Mouse (Mus musculus): ENCODE data around the gene Csrnp1. TPM values are rescaled to one million over a fixed set of nuclear protein-coding genes. Genes with fewer than 3 reads are reported as not detected.

Gene Csrnp1
- total RNA-seq, 2 experiments from 2014 or later: 28.7 to 31.3 TPM

DNA sequence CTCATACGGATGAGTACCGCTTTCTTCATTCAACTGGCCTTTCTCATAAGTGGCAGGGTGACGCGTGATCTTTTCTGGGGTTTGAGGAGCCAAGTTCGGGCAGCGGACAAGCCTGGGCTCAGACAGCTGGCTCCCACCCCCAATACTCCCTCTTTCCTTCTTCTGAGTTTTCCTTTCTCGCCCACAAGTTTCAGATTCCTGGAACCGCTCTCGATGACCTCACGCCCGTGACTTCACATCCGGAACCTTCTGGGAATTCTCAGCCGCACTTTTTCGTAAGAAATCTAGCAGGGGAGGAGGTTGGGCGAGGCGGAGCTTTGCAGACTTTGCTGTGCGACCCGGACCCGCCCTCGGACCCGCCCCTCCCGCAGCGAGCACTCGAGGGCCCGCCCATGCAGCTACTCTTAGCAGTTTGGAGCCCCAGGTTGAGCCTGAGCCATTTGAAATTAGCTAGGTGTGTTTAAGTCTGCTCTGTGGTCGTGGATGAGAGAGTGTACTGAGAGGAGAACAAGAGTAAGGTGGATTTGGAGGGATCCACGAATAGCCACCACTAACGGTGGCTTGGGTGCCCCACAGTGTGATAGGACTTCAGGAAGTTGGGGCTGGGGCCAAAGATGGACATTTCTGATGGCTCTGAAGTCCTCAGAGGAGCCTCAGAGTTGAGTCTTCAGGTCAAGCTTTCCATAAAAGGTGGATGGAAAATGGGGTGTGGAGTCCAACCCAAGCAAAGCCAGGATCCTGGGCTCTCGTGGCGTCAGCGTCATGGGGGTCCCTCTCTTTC, 17.7 kb upstream of the Csrnp1 start:
- no peak for TF ChIP-seq CTCF (IDR thresholded peaks at IDR 0.05)
- intact Hi-C loops (cut with DNase I): loop anchor here (2.0 kb wide), 1 partner anchor 15 kb away; no protein-coding TSS in a partner anchor
- DNase-seq (ENCODE audit: extremely low spot score in 1 of 2, low spot score in 2 of 2): peak; percentile 69 to 72
- Histone ChIP-seq H3K27ac (no peak overlapping the region), H3K4me3 (peak overlapping the region; percentile 28)

DNA sequence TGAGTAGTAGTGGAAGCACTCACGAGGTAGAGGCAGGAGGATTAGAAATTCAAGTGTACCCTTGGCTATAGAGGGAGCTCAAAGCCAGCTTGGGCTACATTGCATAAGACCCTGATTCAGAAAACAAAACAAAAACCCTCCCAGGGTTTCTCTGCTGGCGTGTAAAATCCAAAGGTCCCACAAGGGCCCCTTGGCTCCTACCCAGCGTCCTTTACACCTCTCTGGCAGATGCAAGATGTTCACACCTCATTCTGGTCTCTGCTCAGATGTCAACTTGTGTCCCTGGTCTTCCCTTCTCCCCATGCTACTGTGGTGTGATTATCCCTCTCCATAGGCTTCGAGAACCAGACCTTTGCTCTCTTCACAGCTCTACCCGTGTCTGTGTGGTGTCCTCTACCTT, 16.3 kb upstream of the Csrnp1 start:
- Histone ChIP-seq H3K4me3 (no peak overlapping the region), H3K27ac (no peak overlapping the region)
- intact Hi-C loops (cut with DNase I): loop anchor here (2.0 kb wide), 1 partner anchor 14 kb away; no protein-coding TSS in a partner anchor
- no peak for DNase-seq (ENCODE audit: extremely low spot score in 1 of 2, low spot score in 2 of 2)
- TF ChIP-seq CTCF (IDR thresholded peaks at IDR 0.05): no peak

DNA sequence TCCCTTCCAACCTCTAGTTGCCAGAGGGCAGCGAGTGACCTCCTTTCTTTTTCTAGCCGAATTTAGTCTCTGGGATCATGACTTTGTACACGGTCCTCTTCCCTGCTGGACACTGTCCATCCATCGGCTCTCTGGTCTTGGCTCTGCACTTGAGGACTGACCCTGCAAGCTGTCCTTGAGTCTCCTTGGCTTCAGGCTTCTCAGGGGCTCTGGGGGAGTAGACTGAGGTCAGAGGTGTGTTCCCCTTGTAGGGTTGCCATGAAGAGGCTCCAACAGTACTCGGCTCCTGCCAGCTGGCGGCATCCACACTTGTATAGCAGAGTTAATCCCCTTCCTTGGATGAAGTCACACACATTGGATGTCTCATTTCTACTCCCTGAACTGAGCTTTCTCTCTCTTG, 15.2 kb upstream of the Csrnp1 start:
- no peak overlapping the region for H3K27ac ChIP-seq
- no peak for TF ChIP-seq CTCF (IDR thresholded peaks at IDR 0.05)
- H3K4me3 ChIP-seq: no peak overlapping the region
- DNase-seq (ENCODE audit: extremely low spot score in 1 of 2, low spot score in 2 of 2): no peak
- intact Hi-C loops (cut with DNase I): loop anchor here (2.0 kb wide), 1 partner anchor 13 kb away; no protein-coding TSS in a partner anchor

DNA sequence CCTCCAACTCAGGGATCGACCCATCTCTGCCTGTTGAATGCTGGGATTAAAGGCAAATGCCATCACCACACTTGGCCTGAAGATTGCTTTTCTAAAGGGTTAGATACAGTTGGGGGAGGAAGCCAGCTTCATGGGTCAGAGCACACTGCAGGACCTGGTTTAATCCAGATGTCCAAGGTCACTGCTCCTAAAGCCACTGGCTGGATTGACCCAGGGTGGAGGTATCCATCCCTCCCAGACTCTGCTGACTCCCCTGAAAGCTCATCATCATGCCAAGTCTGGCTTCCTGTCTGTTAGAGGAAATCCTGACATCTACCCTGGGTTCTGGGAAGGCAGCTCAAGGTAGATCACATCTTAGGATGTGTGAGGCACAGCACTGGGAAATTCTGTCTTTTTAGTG, 14.3 kb upstream of the Csrnp1 start:
- no peak for DNase-seq (ENCODE audit: extremely low spot score in 1 of 2, low spot score in 2 of 2)
- no peak overlapping the region for H3K4me3 ChIP-seq
- no peak overlapping the region for H3K27ac ChIP-seq
- intact Hi-C loops (cut with DNase I): no loop called here
- no peak for TF ChIP-seq CTCF (IDR thresholded peaks at IDR 0.05)

DNA sequence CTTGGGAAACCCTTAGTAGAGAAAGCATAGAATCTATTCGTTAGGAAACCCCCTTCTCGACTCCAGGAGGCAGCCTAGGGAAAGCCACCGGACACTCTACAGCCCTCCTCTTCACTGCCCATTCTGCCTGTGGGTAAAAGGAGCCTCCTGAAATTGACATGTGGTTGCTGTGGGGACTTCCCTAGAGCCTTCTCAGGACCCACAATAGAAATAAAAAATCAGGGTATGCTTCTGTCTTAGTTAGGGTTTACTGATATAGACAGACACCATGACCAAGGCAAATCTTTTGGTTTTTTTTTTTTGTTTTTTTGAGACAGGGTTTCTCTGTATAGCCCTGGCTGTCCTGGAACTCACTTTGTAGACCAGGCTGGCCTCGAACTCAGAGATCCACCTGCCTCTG, 11.6 kb upstream of the Csrnp1 start:
- Histone ChIP-seq H3K4me3 (no peak overlapping the region), H3K27ac (no peak overlapping the region)
- no peak for DNase-seq (ENCODE audit: extremely low spot score in 1 of 2, low spot score in 2 of 2)
- intact Hi-C loops (cut with DNase I): no loop called here
- no peak for TF ChIP-seq CTCF (IDR thresholded peaks at IDR 0.05)

DNA sequence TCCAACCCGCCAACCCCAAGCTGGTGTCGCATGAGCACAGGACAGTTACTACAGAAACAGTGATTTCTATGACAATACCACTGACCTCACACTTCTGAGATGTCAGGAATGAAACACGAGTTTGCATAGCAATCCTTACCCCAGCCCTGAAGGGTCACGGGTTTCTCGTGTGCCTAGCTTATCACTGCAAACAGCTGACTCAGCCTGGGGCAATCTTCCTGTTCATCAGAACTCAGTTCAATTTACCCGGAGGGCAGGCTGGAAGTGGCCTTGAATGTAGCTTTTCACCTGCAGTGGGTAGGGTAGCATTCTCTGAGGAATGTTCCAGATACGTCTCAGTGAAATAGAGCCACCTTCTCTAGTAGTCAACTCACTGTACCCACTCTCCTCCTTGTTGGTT, 9.7 kb upstream of the Csrnp1 start:
- Histone ChIP-seq H3K27ac (no peak overlapping the region), H3K4me3 (no peak overlapping the region)
- intact Hi-C loops (cut with DNase I): no loop called here
- no peak for TF ChIP-seq CTCF (IDR thresholded peaks at IDR 0.05)
- DNase-seq (ENCODE audit: extremely low spot score in 1 of 2, low spot score in 2 of 2): no peak

DNA sequence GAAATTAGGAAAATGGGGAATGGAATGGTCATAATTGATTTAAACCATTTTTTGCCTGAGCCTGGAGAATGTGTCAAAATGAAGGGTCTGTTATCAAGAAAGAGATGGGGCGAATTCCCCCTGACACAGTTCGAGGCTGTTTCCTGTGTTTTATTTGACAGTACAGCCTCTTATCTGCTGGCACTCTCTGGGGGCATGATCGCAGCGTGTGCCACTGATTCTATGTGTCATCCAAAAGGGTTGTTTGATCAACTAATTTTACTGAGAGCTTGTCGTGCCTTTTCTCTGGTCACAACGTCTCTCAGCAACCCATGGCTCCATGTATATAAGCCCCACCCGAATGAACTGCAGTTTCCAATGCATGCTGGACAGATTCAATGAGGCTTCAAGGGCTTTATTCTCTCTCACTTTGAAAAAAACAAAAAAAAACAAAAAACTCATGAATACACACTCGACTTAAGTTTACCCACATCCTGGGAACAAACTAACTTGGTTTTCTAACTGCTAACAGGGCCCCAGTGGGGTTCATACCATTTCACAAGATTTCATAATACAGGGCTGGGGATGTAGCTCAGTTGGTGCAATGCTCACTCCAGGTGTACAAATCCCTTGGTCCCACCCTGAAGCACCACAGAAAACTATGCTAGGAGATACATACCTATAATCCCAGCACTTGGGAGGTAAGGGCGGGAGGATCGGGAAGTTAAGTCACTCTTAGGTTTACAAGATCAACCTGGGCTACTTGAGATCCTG, 8.8 kb upstream of the Csrnp1 start:
- intact Hi-C loops (cut with DNase I): no loop called here
- no peak overlapping the region for H3K4me3 ChIP-seq
- TF ChIP-seq CTCF (IDR thresholded peaks at IDR 0.05): no peak
- DNase-seq (ENCODE audit: extremely low spot score in 1 of 2, low spot score in 2 of 2): no peak
- H3K27ac ChIP-seq: no peak overlapping the region

DNA sequence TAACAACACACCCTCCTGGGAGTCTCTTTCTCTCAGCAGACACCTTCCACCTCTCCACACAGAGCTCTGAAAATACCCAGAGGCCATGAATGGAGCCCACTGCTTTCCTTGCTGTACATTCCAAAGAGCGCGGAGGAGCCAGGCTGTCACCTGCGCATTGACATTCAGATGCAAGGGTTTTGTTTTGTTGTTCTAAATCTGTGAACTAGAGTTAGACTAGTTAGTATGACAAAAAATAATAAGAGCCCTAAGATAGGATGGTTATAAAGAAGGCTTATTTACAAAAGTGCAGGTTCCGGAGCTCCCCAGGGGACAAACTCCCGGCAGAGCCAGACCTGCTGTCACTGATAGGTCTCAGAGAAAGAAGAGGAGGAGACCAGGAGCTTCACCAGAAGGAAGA, 6.9 kb upstream of the Csrnp1 start:
- no peak for TF ChIP-seq CTCF (IDR thresholded peaks at IDR 0.05)
- Histone ChIP-seq H3K4me3 (no peak overlapping the region), H3K27ac (no peak overlapping the region)
- no peak for DNase-seq (ENCODE audit: extremely low spot score in 1 of 2, low spot score in 2 of 2)
- intact Hi-C loops (cut with DNase I): no loop called here

DNA sequence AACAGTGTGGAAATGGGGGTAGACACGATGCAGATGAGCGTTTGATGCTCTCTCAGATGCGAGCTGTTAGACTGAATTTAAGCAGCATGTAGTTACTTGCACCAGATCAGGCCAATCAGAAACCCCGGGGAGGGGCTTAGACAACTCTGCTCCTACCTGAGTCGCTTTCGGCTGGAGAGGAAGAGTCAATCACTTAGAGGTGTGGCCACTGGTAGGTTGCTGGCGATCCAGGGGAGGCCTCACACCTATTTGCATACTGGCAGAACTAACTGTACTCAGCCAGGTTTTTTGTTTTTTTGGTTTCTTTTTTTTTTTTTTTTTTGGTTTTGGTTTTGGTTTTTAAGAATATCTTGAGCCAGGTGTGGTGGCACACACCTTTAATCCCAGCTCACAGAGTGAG, 3.8 kb upstream of the Csrnp1 start:
- intact Hi-C loops (cut with DNase I): no loop called here
- Histone ChIP-seq H3K27ac (no peak overlapping the region), H3K4me3 (no peak overlapping the region)
- DNase-seq (ENCODE audit: extremely low spot score in 1 of 2, low spot score in 2 of 2): no peak
- TF ChIP-seq CTCF (IDR thresholded peaks at IDR 0.05): no peak

DNA sequence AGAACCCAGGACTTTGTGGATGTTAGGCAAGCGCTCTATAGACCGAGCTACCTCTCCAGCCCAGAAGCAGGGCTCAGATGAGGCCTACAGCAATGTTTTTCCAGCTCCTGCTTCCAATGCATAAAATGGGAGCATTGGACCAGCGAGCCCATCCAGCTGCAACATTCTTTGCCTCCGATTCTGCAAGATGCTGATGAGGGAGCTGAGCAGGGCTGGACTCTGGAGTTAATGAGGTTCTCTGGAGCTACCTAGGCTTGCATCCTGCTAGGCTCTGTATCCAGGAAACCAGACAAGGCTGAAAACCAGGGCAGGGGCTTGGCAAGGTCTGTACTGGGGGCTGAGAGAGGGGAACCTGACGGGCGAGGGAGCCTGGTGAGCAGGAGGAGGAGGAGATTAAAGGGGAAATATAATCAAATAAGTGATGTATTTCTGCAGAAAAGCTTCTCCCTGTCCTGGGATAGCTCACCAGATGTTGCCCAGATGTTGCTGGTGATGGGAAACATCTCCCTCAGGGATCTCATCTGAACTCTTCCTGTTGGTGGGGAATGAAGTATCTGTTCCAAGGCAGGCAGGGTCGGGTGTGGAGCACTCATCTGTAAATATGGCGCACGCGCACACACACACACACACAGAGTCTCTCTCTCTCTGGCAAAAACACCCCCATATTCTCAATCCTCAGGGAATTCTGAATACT, 1.6 kb upstream of the Csrnp1 start:
- no peak for DNase-seq (ENCODE audit: extremely low spot score in 1 of 2, low spot score in 2 of 2)
- H3K4me3 ChIP-seq: no peak overlapping the region
- intact Hi-C loops (cut with DNase I): loop anchor here (2.0 kb wide), 1 partner anchor 15 kb away; no protein-coding TSS in a partner anchor

DNA sequence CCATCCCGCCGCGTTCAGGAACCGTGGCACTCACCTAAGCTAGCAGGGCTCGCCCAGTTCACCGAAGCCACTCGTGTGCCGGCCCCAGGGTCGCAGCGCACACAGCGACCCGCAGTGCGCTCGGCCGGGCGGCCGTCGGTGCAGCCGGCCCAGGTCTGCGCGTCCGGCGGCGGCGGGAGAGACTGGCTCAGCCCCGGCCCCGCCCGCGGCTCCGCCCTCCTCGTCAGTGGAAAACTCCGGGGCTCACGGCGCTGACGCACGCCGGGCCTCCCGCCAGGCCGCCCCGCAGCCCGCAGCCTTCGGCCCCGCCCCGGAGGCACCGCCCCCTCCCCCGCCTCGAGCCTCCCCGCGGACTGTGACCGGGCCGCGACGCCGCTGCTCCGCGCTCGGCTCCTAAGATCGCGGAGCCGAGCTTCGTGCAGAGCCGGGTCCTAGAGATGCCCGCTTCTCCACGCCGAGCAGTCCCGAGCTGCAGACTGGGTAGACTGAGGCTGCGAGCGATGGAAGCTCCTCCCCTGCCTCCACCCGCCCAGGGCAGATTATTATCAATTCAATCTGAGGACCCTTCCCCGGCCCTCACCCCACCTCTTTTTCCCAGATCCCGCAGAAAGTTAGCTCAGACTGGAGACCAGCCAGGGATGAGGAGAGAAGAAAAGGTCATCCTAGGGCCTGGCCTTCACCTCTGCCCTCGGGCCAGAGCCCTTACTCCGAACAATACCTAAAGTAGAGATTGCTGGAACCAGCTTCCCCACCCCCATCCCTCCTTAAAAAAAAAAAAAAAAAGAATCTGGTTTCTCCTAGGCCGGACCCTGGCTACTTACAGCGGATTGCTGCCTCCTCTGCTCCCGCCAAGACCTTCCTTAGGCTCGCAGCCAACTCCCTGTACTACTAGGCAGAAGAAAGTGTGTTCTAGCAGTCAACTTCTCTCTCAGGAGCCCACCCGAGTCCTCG, 598 bp downstream of the Csrnp1 start:
- intact Hi-C loops (cut with DNase I): loop anchor here (1.0 kb wide), 1 partner anchor 27 kb away; no protein-coding TSS in a partner anchor
- peak; percentile 88 to 93 for DNase-seq (ENCODE audit: extremely low spot score in 1 of 2, low spot score in 2 of 2)
- peak overlapping the region; percentile 82 for H3K4me3 ChIP-seq
- peak overlapping the region; percentile 96 for H3K27ac ChIP-seq
- no peak for TF ChIP-seq CTCF (IDR thresholded peaks at IDR 0.05)

More for the DNA sequence above, 1.6 kb upstream of the Csrnp1 start:
- H3K27ac ChIP-seq: no peak overlapping the region
- no peak for TF ChIP-seq CTCF (IDR thresholded peaks at IDR 0.05)
